Mouse (Mus musculus) testis, adult 2 months (tissue): ENCODE measurements around the gene Perm1. TPM values are rescaled to one million over a fixed set of nuclear protein-coding genes. Genes with fewer than 3 reads are reported as not detected.

ENCODE experiments used
- H3K27ac ChIP-seq: fragments of 200-500 bp; 2 replicates; pipeline ENCODE4 v1.5.1; 2012; ENCODE audit warnings: low read depth, low read length; ENCODE audit not compliant: control insufficient read depth, insufficient read depth
- H3K27me3 ChIP-seq: fragments of 200-500 bp; 2 replicates; pipeline ENCODE4 v1.6.1; 2012; ENCODE audit warnings: mild to moderate bottlenecking, low read length, moderate library complexity; ENCODE audit not compliant: control insufficient read depth, insufficient read depth
- H3K36me3 ChIP-seq: fragments of 200-500 bp; 2 replicates; pipeline ENCODE4 v1.6.1; 2012; ENCODE audit warnings: mild to moderate bottlenecking, low read length; ENCODE audit not compliant: control insufficient read depth, insufficient read depth
- H3K4me1 ChIP-seq: fragments of 200-500 bp; 2 replicates; pipeline ENCODE4 v1.6.1; 2012; ENCODE audit warnings: low read length; ENCODE audit not compliant: control insufficient read depth, insufficient read depth
- H3K4me3 ChIP-seq: fragments of 200-500 bp; 2 replicates; pipeline ENCODE4 v1.5.1; 2012; ENCODE audit warnings: low read depth, mild to moderate bottlenecking, low read length, moderate library complexity, mixed read lengths; ENCODE audit not compliant: control insufficient read depth
- CTCF ChIP-seq: fragments of 200-500 bp; IDR thresholded peaks from 2 replicates; pipeline ENCODE4 v1.5.1; 2012; ENCODE audit warnings: low read depth, mild to moderate bottlenecking, inconsistent platforms, low read length, moderate library complexity; ENCODE audit not compliant: control insufficient read depth, insufficient read depth, insufficient replicate concordance
- POLR2A ChIP-seq: fragments of 200-500 bp; IDR thresholded peaks from 2 replicates; pipeline ENCODE4 v1.6.1; 2012; ENCODE audit warnings: low read depth, mild to moderate bottlenecking, inconsistent platforms, low read length, moderate library complexity; ENCODE audit not compliant: control insufficient read depth
- polyA plus RNA-seq: library from polyadenylated mRNA; depleted of rRNA; stranded (reverse); fragments of >200 nt; gene quantifications from 2 replicates; pipeline ENCODE4 v1.2.3, GENCODE M21; 2012

Perm1 gene
- polyA plus RNA-seq, 1 experiment: not detected

GRCm38 (mm10) chr4:156200623-156201475, 14.8 kb upstream of the Perm1 start, which contains the start of gene Isg15:
Gene Isg15 (minus strand): TSS chr4:156200818.
- Histone ChIP-seq H3K27me3 (no peaks in the 10 kb centered on the region), H3K27ac (no peak within 1 kb of the TSS; the same call in 1 of the 2 replicates), H3K4me3 (no peak within 1 kb of the TSS), H3K36me3 (no peaks in the 10 kb centered on the region), H3K4me1 (peaks cover 7% of the 10 kb centered on the region)
- TF ChIP-seq POLR2A (no peak), CTCF (no peak)

GRCm38 (mm10) chr4:156202462-156202893, 13.2 kb upstream of the Perm1 start:
- no peaks in the 10 kb centered on the region for H3K36me3 ChIP-seq
- TF ChIP-seq CTCF: no peak
- no peak for TF ChIP-seq POLR2A
- no peak overlapping the region for H3K27ac ChIP-seq
- H3K4me3 ChIP-seq: no peak overlapping the region
- peaks cover 7% of the 10 kb centered on the region for H3K4me1 ChIP-seq
- no peaks in the 10 kb centered on the region for H3K27me3 ChIP-seq

GRCm38 (mm10) chr4:156203001-156203412, 12.7 kb upstream of the Perm1 start, which contains the start of gene AW011738:
Gene AW011738 (plus strand): TSS chr4:156203304.
- no peak within 1 kb of the TSS for H3K27ac ChIP-seq
- no peaks in the 10 kb centered on the region for H3K27me3 ChIP-seq
- peak within 1 kb of the TSS; percentile 38 for H3K4me3 ChIP-seq
- no peaks in the 10 kb centered on the region for H3K36me3 ChIP-seq
- peaks cover 4% of the 10 kb centered on the region for H3K4me1 ChIP-seq
- TF ChIP-seq POLR2A (no peak), CTCF (no peak)

- H3K36me3 ChIP-seq: no peaks in the 10 kb centered on the region
- H3K27ac ChIP-seq: no peak overlapping the region
- H3K4me3 ChIP-seq: peak overlapping the region; percentile 38
- H3K27me3 ChIP-seq: no peaks in the 10 kb centered on the region
- peaks cover 3% of the 10 kb centered on the region for H3K4me1 ChIP-seq
- TF ChIP-seq POLR2A (no peak), CTCF (no peak)
Measured at GRCm38 (mm10) chr4:156203413-156204131, 12.1 kb upstream of the Perm1 start.

GRCm38 (mm10) chr4:156208872-156209271, 6.8 kb upstream of the Perm1 start:
- H3K27ac ChIP-seq: no peak overlapping the region
- H3K36me3 ChIP-seq: no peaks in the 10 kb centered on the region
- H3K4me1 ChIP-seq: peaks cover 2% of the 10 kb centered on the region; the same call in 1 of the 2 replicates
- no peaks in the 10 kb centered on the region for H3K27me3 ChIP-seq
- TF ChIP-seq CTCF: no peak
- TF ChIP-seq POLR2A: no peak
- H3K4me3 ChIP-seq: no peak overlapping the region

- Histone ChIP-seq H3K36me3 (no peaks in the 10 kb centered on the region), H3K27ac (no peak overlapping the region), H3K4me3 (no peak overlapping the region), H3K27me3 (no peaks in the 10 kb centered on the region), H3K4me1 (no peaks in the 10 kb centered on the region)
- no peak for TF ChIP-seq CTCF
- TF ChIP-seq POLR2A: no peak
Measured at GRCm38 (mm10) chr4:156209963-156210635, 5.6 kb upstream of the Perm1 start.
